Comparison of ENCODE assay signal across 25 mouse cellular contexts in genomic region chr11:47015683-47016082, GRCm38 (mm10).
DNase-seq lines count a peak whose midpoint lies in the region; ATAC-seq and TF ChIP-seq lines count a peak whose summit lies in the region.
"Had no signal": no experiment of that assay in that cellular context is flagged by ENCODE, and none has a peak within 500 bp of the region (broad histone marks: within the 10 kb centered on the region; RNA-seq: fewer than 3 reads in every experiment).

No protein-coding gene starts in this region.

- H3K9ac ChIP-seq in midbrain, embryonic 14.5 days (replicated peaks; ENCODE audit: low read length) = no peak overlapping the region
- no peak overlapping the region for H3K9ac ChIP-seq in midbrain, postnatal 0 days (replicated peaks; ENCODE audit: low read length, poor library complexity, severe bottlenecking)
- H3K9ac ChIP-seq in midbrain, embryonic 16.5 days (ENCODE audit: low read depth, low read length) = no peak overlapping the region
- no peak overlapping the region for H3K9ac ChIP-seq in neural tube, embryonic 14.5 days (replicated peaks; ENCODE audit: low read depth, low read length)
- H3K9ac ChIP-seq: embryonic facial prominence, embryonic 13.5 days; embryonic facial prominence, embryonic 15.5 days; forebrain, embryonic 12.5 days had no signal

- no peak overlapping the region for H3K4me3 ChIP-seq in midbrain, embryonic 14.5 days (replicated peaks; ENCODE audit: low read depth, low read length)
- H3K4me3 ChIP-seq in midbrain, postnatal 0 days (ENCODE audit: low read depth, low read length) = no peak overlapping the region
- no peak overlapping the region for H3K4me3 ChIP-seq in midbrain, embryonic 16.5 days (ENCODE audit: low read depth, low read length)
- H3K4me3 ChIP-seq in midbrain, embryonic 10.5 days = no peak overlapping the region
- H3K4me3 ChIP-seq in neural tube, embryonic 14.5 days (ENCODE audit: low read depth, low read length) = no peak overlapping the region
- H3K4me3 ChIP-seq: embryonic facial prominence, embryonic 13.5 days; embryonic facial prominence, embryonic 15.5 days; erythroblast, embryonic 14.5 days; forebrain, embryonic 10.5 days; forebrain, embryonic 12.5 days had no signal

- no peaks in the 10 kb centered on the region for H3K9me3 ChIP-seq in midbrain, embryonic 14.5 days (ENCODE audit: control insufficient read depth, low read length)
- no peaks in the 10 kb centered on the region for H3K9me3 ChIP-seq in midbrain, postnatal 0 days (ENCODE audit: low read length)
- H3K9me3 ChIP-seq in midbrain, embryonic 16.5 days (replicated peaks; ENCODE audit: control insufficient read depth, low read length, poor library complexity, severe bottlenecking) = no peaks in the 10 kb centered on the region
- no peaks in the 10 kb centered on the region for H3K9me3 ChIP-seq in midbrain, embryonic 10.5 days (replicated peaks)
- H3K9me3 ChIP-seq in neural tube, embryonic 14.5 days (ENCODE audit: control insufficient read depth, low read length) = no peaks in the 10 kb centered on the region
- H3K9me3 ChIP-seq: embryonic facial prominence, embryonic 13.5 days; embryonic facial prominence, embryonic 15.5 days; forebrain, embryonic 10.5 days; forebrain, embryonic 12.5 days had no signal

- DNase-seq in midbrain, embryonic 14.5 days = peak; percentile 14
- DNase-seq in midbrain, postnatal 0 days (ENCODE audit: low spot score) = no peak
- no peak for DNase-seq in midbrain, embryonic 10.5 days (ENCODE audit: low spot score)
- peak; percentile 32 for DNase-seq in brain, embryonic 14.5 days (ENCODE audit: low read depth)
- DNase-seq in left cerebral cortex, adult 11 months (ENCODE audit: low spot score) = no peak
- DNase-seq: adrenal gland, adult 8-10 months; adrenal gland, postnatal 14 days; adrenal gland, postnatal 36 days; cerebellum, adult 11 months; cerebellum, adult 18-20 months; cerebellum, adult 8-10 months; cerebellum, adult 9-11 months; cerebellum, postnatal 14 days; cerebellum, postnatal 36 days; embryo, embryonic 11 days had no signal

- H3K27me3 ChIP-seq in midbrain, embryonic 14.5 days (ENCODE audit: control insufficient read depth, insufficient read depth, low read length) = no peaks in the 10 kb centered on the region
- no peaks in the 10 kb centered on the region for H3K27me3 ChIP-seq in midbrain, postnatal 0 days (ENCODE audit: insufficient read depth, low read length)
- H3K27me3 ChIP-seq in midbrain, embryonic 16.5 days (ENCODE audit: control insufficient read depth, insufficient read depth, low read depth, low read length) = no peaks in the 10 kb centered on the region
- no peaks in the 10 kb centered on the region for H3K27me3 ChIP-seq in midbrain, embryonic 10.5 days (ENCODE audit: low read depth, poor library complexity, severe bottlenecking)
- no peaks in the 10 kb centered on the region for H3K27me3 ChIP-seq in neural tube, embryonic 14.5 days (ENCODE audit: control insufficient read depth, insufficient read depth, low read length)
- H3K27me3 ChIP-seq: embryonic facial prominence, embryonic 13.5 days; embryonic facial prominence, embryonic 15.5 days; forebrain, embryonic 12.5 days had no signal

- H3K27ac ChIP-seq in midbrain, embryonic 14.5 days (replicated peaks; ENCODE audit: low read depth, low read length) = no peak overlapping the region
- no peak overlapping the region for H3K27ac ChIP-seq in midbrain, postnatal 0 days (ENCODE audit: low read depth, low read length)
- no peak overlapping the region for H3K27ac ChIP-seq in midbrain, embryonic 16.5 days (ENCODE audit: low read length)
- H3K27ac ChIP-seq in midbrain, embryonic 10.5 days (replicated peaks) = no peak overlapping the region
- no peak overlapping the region for H3K27ac ChIP-seq in neural tube, embryonic 14.5 days (ENCODE audit: low read depth, low read length)
- H3K27ac ChIP-seq: embryonic facial prominence, embryonic 13.5 days; embryonic facial prominence, embryonic 15.5 days; forebrain, embryonic 10.5 days; forebrain, embryonic 12.5 days had no signal

- H3K36me3 ChIP-seq in midbrain, embryonic 14.5 days (ENCODE audit: control insufficient read depth, insufficient read depth, low read length) = no peaks in the 10 kb centered on the region
- H3K36me3 ChIP-seq in midbrain, postnatal 0 days (ENCODE audit: insufficient read depth, low read length) = no peaks in the 10 kb centered on the region
- H3K36me3 ChIP-seq in midbrain, embryonic 16.5 days (ENCODE audit: control insufficient read depth, insufficient read depth, low read length) = no peaks in the 10 kb centered on the region
- H3K36me3 ChIP-seq in midbrain, embryonic 10.5 days = no peaks in the 10 kb centered on the region
- no peaks in the 10 kb centered on the region for H3K36me3 ChIP-seq in neural tube, embryonic 14.5 days (ENCODE audit: control insufficient read depth, insufficient read depth, low read length)
- H3K36me3 ChIP-seq: embryonic facial prominence, embryonic 13.5 days; embryonic facial prominence, embryonic 15.5 days; forebrain, embryonic 10.5 days; forebrain, embryonic 12.5 days had no signal

- H3K4me1 ChIP-seq in midbrain, embryonic 14.5 days (ENCODE audit: control insufficient read depth, insufficient read depth, low read length) = no peaks in the 10 kb centered on the region
- H3K4me1 ChIP-seq in midbrain, postnatal 0 days (ENCODE audit: insufficient read depth, low read length) = no peaks in the 10 kb centered on the region; the same call in 1 of the 2 replicates
- H3K4me1 ChIP-seq in midbrain, embryonic 16.5 days (ENCODE audit: control insufficient read depth, insufficient read depth, low read length) = peaks cover 5% of the 10 kb centered on the region; the same call in 1 of the 2 replicates
- H3K4me1 ChIP-seq in midbrain, embryonic 10.5 days = 0 out of 2 replicates have a peak, but pooled peaks cover 3% of the 10 kb centered on the region
- no peaks in the 10 kb centered on the region for H3K4me1 ChIP-seq in neural tube, embryonic 14.5 days (ENCODE audit: control insufficient read depth, insufficient read depth, low read length)
- H3K4me1 ChIP-seq: embryonic facial prominence, embryonic 13.5 days; embryonic facial prominence, embryonic 15.5 days; forebrain, embryonic 10.5 days had no signal

- TF ChIP-seq POLR2A in brain, embryonic 14.5 days (IDR thresholded peaks at IDR 0.05; ENCODE audit: borderline replicate concordance, extremely low read depth, insufficient read depth, insufficient read length, poor library complexity, severe bottlenecking) = no peak

- no peak for TF ChIP-seq CTCF in midbrain, postnatal 0 days (IDR thresholded peaks at IDR 0.05)
- TF ChIP-seq CTCF in brain, embryonic 14.5 days (IDR thresholded peaks at IDR 0.05; ENCODE audit: borderline replicate concordance, extremely low read depth, insufficient read depth, insufficient read length) = no peak

- WGBS in midbrain, embryonic 14.5 days = 68% methylated on average over 2 of the region's 2 CpGs
- WGBS in midbrain, postnatal 0 days = 39% methylated on average over 2 of the region's 2 CpGs
- 61% methylated on average over 2 of the region's 2 CpGs for WGBS in midbrain, embryonic 16.5 days
- 78% methylated on average over 2 of the region's 2 CpGs for WGBS in midbrain, embryonic 10.5 days
- WGBS in neural tube, embryonic 14.5 days = 41% methylated on average over 2 of the region's 2 CpGs

- H3K4me2 ChIP-seq in midbrain, embryonic 14.5 days (ENCODE audit: low read length) = no peak overlapping the region
- no peak overlapping the region for H3K4me2 ChIP-seq in midbrain, postnatal 0 days (ENCODE audit: low read depth, low read length, poor library complexity, severe bottlenecking)
- no peak overlapping the region for H3K4me2 ChIP-seq in midbrain, embryonic 16.5 days (ENCODE audit: low read length)
- H3K4me2 ChIP-seq in neural tube, embryonic 14.5 days (ENCODE audit: low read depth, low read length) = no peak overlapping the region
- H3K4me2 ChIP-seq: embryonic facial prominence, embryonic 13.5 days; embryonic facial prominence, embryonic 15.5 days; forebrain, embryonic 12.5 days had no signal

- no peak for ATAC-seq in midbrain, embryonic 14.5 days (ENCODE audit: low FRiP score, low TSS enrichment)
- ATAC-seq in midbrain, postnatal 0 days (ENCODE audit: low FRiP score) = no peak
- peak; percentile 56; the same call in 1 of the 2 replicates for ATAC-seq in midbrain, embryonic 16.5 days
- ATAC-seq in neural tube, embryonic 14.5 days (ENCODE audit: low read depth) = peak; percentile 74; the same call in 1 of the 2 replicates
- no peak for ATAC-seq in activated CD4-positive, CD25-positive, alpha-beta regulatory T cell, adult 4 months
- ATAC-seq: forebrain, embryonic 14.5 days; forebrain, embryonic 16.5 days had no signal

Comparison
In these comparisons a context has a peak if more than half of its experiments do, and no peak if none do; other contexts are left out.
1. ATAC-seq: peak in midbrain, embryonic 16.5 days (single experiment) and neural tube, embryonic 14.5 days (single experiment); none in midbrain, embryonic 14.5 days (single experiment), midbrain, postnatal 0 days (single experiment) and activated CD4-positive, CD25-positive, alpha-beta regulatory T cell, adult 4 months (single experiment).
2. DNase-seq: peak in midbrain, embryonic 14.5 days (single experiment) and brain, embryonic 14.5 days (single experiment); none in midbrain, postnatal 0 days (single experiment), midbrain, embryonic 10.5 days (single experiment) and left cerebral cortex, adult 11 months (single experiment).